Mouse (Mus musculus) left cerebral cortex, postnatal 25 days (tissue): Measurements from ENCODE around the gene Hsd11b2. TPM values are rescaled to one million over a fixed set of nuclear protein-coding genes. Genes with fewer than 3 reads are reported as not detected.

ENCODE experiments used
- DNase-seq, 2 experiments: peaks; one replicate each; pipeline ENCODE4 v3.0.0; 2022; ENCODE audit warnings: low spot score in 2 of 2, mixed read lengths in 1 of 2
- intact Hi-C: fragments of 180-260 bp; cut with DNase I; formaldehyde crosslinking; loops from one replicate; pipeline ENCODE4 v1.15.1; 2025
- total RNA-seq, 2 experiments: library from RNA; stranded (reverse); gene quantifications; 2 replicates each; pipeline ENCODE4 v1.2.3; 2021

Hsd11b2 gene
- total RNA-seq, 2 experiments from 2014 or later, result not detected

GRCm38 (mm10) chr8:105482123-105482522 is 36.4 kb upstream of the Hsd11b2 start:
- intact Hi-C loops, result no loop called here
- DNase-seq, result no peak

- intact Hi-C loops, result no loop called here
- DNase-seq, result no peak
Observed at GRCm38 (mm10) chr8:105483212-105484029, 35.1 kb upstream of the Hsd11b2 start.

DNA sequence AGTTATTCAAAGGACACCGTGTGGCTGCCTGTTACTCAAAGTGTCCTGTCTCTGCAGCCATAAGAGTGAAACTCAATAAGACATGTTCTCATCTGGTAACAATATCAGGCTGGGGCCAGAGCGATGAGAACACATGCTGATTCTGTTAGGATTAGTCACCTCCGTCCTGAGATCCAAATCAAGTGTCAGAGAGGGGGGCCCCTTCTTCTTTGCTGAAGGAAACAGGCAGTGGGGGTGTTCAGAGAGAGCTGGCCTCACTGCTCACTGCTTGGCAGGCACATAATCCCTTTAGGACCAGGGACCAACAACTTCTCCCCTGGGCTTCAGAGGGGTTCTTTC is 34.6 kb upstream of the Hsd11b2 start:
- DNase-seq, result no peak
- intact Hi-C loops, result no loop called here

GRCm38 (mm10) chr8:105484392-105484791 is 34.2 kb upstream of the Hsd11b2 start:
- DNase-seq, result no peak
- intact Hi-C loops, result no loop called here

DNA sequence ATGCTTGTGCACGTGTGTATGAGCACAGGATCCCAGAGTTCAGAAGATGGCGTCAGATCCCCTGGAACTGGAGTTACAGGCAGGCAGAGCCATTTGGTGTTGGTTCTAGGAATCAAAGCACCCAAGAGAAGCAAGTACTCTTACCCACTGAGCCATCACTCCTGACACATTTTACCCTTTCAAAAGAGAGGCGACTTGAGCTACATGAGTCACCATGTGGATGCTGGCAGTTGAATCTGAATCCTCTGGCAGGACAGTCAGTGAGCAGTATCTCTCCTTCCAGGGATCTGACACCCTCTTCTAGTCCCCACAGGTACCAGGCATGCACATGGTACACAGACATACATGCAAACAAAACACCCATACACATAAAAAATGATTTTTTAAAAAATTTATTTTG is 30.5 kb upstream of the Hsd11b2 start:
- intact Hi-C loops, result no loop called here
- no peak for DNase-seq

DNA sequence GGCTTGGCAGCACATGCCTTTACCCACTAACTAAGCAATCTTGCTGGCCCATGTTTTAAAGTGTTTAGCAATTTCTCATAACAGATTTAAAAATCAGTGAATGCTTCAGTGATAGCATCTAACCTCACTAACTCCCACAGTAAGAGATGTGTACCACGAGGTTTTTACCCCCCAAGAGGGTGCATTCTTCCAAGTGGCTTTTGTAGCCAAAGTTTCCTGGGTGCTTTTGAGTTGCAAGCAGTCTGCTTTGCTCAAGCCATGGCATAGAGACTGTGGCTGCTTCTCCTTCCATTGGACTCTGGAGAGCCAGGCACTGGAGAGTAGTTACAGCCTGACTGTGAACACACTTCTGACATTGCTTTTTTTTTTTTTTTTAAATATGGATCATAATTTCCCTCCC is 29.3 kb upstream of the Hsd11b2 start:
- intact Hi-C loops, result no loop called here
- DNase-seq, result no peak

- DNase-seq, result no peak
- intact Hi-C loops, result no loop called here
Observed at GRCm38 (mm10) chr8:105493495-105493894, 25.1 kb upstream of the Hsd11b2 start.

DNA sequence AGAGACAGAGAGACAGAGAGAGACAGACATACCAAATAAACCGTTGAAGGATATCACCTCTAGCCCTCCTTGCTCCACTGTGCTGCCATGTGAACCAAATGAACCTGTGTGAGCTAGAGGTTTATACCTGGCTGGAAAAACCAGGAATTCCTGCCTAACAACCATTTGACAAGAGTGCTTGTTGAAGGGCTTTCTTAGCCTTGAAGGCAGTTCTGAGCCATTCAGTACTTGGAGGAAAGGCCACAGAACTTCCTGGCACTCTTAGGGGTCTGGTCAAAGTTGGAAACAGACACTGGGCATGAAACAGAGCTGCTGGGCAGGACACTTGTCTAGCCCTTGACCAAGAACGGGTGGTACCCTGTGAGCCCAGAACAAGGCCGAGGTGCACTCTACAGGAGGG is 24.0 kb upstream of the Hsd11b2 start:
- intact Hi-C loops, result no loop called here
- DNase-seq, result no peak

GRCm38 (mm10) chr8:105495350-105496302 is 22.9 kb upstream of the Hsd11b2 start:
- intact Hi-C loops, result no loop called here
- peak in 1 of 2 experiments; percentile 22 for DNase-seq

- DNase-seq, result peak; percentile 89 to 92
- intact Hi-C loops, result no loop called here
Observed at GRCm38 (mm10) chr8:105496439-105497180, 21.9 kb upstream of the Hsd11b2 start, which contains the start of gene Zdhhc1. Zdhhc1 (minus strand) TSS chr8:105496902.

- intact Hi-C loops, result no loop called here
- DNase-seq, result no peak
Observed at GRCm38 (mm10) chr8:105499787-105500186, 18.8 kb upstream of the Hsd11b2 start.

- intact Hi-C loops, result no loop called here
- no peak for DNase-seq
Observed at GRCm38 (mm10) chr8:105504617-105505016, 13.9 kb upstream of the Hsd11b2 start.

DNA sequence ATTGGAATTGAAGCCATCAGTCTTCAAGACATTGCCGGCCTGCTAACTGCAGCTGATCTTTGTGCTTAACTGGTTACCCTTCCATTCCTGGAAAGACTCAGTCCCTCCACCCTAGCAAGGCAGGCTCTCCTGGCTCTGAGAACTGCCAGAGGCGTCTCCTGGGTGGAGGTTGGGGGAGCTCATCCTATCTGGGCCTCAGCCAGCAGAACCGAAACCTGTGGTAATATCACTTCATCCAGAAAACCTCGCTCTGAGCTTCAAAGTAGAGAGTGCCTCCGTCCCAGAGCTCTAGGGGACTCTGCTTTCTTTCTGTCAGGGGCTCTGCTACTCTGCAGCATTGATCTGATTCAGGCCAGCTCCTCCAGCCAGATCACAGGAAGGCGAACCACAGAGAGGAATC is 11.6 kb upstream of the Hsd11b2 start:
- no peak for DNase-seq
- intact Hi-C loops, result no loop called here

DNA sequence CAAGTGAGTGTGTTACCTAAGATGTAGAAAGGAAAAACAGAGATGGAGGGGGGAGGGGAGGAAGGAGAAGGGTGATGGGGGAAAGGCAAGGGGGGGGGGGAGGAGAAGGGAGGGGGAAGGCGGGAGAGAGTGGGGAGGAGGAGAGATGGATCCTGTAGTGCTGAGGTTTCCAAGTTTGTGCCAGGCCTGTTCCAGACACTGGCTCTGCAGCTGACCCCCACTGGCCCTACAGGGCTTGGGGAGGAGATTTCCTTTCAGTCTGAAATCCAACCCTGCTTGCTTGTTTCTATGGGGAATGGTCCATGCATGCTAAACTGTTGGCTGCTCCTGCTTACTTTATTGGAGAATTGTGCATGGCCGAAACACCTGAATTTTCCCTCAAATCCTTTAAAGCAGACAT is 9.8 kb upstream of the Hsd11b2 start:
- no peak for DNase-seq
- intact Hi-C loops, result no loop called here

GRCm38 (mm10) chr8:105509997-105510735 is 8.4 kb upstream of the Hsd11b2 start:
- no peak for DNase-seq
- intact Hi-C loops, result no loop called here

DNA sequence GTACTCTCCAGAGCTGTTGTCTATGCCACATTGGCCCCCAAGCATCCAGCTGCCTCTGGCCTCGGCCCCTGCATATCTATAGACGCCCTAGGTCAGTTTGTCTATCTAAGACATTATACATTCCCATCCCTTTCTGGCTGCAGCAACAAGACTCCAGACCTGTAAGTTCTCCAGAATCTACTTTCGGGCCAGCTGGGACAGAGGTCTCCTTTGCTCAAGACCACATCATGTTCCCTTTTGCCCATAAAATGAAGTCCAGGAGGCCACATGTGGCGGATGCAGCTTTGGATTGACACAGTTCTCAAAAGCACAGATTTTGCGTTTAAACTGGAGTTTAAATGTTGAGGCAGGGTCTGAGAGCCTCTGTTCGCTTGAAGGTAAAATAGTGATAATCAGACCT is 4.4 kb upstream of the Hsd11b2 start:
- intact Hi-C loops, result no loop called here
- DNase-seq, result no peak

DNA sequence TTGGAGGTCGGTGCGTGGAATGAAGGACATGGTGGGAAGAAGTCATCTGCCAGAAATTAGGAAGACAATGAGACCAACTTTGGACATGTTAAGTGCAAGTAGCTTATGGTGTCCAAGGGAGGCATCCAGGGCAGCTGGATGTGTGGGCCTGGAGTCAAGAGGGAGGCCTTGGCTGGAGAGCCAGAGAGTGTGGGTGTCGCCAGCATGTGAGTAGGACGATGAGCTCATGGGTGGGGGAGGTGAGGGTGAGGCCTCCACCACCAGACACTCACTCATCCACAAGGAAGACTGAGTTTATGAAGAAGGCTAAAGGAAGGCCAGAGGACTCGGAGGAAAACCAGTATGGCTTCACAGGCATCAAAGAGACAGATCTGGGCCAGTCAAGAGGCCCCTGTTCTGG is 3.9 kb upstream of the Hsd11b2 start:
- intact Hi-C loops, result no loop called here
- DNase-seq, result no peak

DNA sequence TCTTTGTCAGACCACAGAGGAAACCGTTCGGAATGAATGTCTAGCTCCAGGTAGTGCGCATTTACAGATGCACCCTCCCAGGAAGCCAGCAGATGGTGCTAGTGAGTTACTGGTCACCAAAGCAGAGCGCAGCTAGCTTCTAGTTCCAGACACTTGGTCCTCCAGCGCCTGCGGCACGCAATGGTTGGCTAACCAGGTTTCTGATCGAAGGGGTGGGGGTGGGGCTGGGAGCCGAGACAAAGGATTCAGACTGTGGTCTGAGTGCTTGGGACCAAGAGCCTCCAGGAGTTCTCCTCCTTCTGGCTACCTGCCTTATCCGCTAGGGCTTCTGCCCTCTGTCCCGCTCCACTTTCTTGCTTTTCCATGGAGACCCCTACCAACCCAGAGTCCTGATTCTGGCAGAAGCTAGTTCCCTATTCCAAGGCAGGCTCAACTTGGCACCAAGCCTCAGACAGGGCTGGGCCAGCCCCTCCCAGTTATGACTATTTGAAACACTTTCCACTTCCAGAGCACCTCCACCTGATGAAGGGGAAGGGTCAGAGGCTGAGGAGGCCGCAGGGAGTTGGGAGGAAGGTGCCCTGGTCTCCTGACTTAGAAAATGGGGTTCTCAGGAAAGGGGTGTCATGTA is 2.4 kb upstream of the Hsd11b2 start:
- intact Hi-C loops, result loop anchor here (1.0 kb wide), 1 partner anchor 38 kb away; no protein-coding TSS in a partner anchor
- DNase-seq, result peak; percentile 76 to 77

DNA sequence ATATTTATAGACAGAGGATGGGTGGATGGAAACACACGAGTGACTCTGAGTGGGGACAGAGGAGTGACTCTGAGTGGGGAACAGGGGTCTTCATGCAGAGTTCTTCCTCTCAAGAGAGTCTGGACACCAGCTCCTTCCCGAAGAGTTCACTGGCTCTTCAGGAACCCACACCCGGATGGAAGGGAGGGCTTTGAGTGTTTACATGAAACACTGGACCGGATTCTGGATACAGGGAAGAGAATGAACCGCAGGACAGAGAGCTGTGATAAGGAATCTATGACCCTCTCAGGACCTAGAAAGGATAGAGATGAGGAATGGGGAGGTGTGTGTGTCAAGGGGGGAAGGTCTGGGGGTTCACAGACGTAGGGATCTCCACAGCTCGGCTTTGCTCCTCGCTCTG is 1.2 kb upstream of the Hsd11b2 start:
- DNase-seq, result no peak
- intact Hi-C loops, result no loop called here
